Mouse (Mus musculus) ES-E14 (cell line): ENCODE measurements around the gene Dennd1a. TPM values are rescaled to one million over a fixed set of nuclear protein-coding genes. Genes with fewer than 3 reads are reported as not detected.

Experiments used
- DNase-seq: peaks from one replicate; pipeline ENCODE4 v3.0.0-alpha.2; 2013; ENCODE audit warnings: low read depth, low spot score
- H3K27ac ChIP-seq: 2 replicates; pipeline ENCODE4 v1.5.1; 2012; ENCODE audit warnings: low read depth, mild to moderate bottlenecking, low read length, moderate library complexity, mixed read lengths; ENCODE audit not compliant: poor library complexity, insufficient read depth, severe bottlenecking
- H3K36me3 ChIP-seq: 2 replicates; pipeline ENCODE4 v1.6.1; 2012; ENCODE audit warnings: mild to moderate bottlenecking, low read length, moderate library complexity, mixed read lengths; ENCODE audit not compliant: control insufficient read depth, poor library complexity, insufficient read depth, severe bottlenecking
- H3K4me1 ChIP-seq, 2 experiments: fragments of 150-350 bp in 1 of 2; sonication (generic) in 1 of 2; 2 replicates each; pipeline ENCODE4 v1.6.1; 2012; ENCODE audit warnings: low read length in 2 of 2, mild to moderate bottlenecking in 1 of 2, mixed read lengths in 1 of 2; ENCODE audit not compliant: control insufficient read depth in 2 of 2, insufficient read depth in 2 of 2, poor library complexity in 1 of 2
- H3K4me3 ChIP-seq, 2 experiments: fragments of 150-350 bp in 1 of 2; sonication (generic) in 1 of 2; 2 replicates each; pipeline ENCODE4 v1.5.1; 2012; ENCODE audit warnings: low read length in 2 of 2, low read depth in 1 of 2, mild to moderate bottlenecking in 1 of 2, mixed read lengths in 1 of 2; ENCODE audit not compliant: insufficient read depth in 1 of 2, poor library complexity in 1 of 2, severe bottlenecking in 1 of 2
- H3K9ac ChIP-seq: 2 replicates; pipeline ENCODE4 v1.6.1; 2012; ENCODE audit warnings: low read depth, mild to moderate bottlenecking, low read length, mixed read lengths; ENCODE audit not compliant: poor library complexity, insufficient read depth, severe bottlenecking
- H3K9me3 ChIP-seq: fragments of 150-350 bp; sonication (generic); 2 replicates; pipeline ENCODE4 v1.6.1; 2012; ENCODE audit warnings: low read depth, mild to moderate bottlenecking, low read length; ENCODE audit not compliant: control insufficient read depth, insufficient read depth
- CHD2 ChIP-seq: IDR thresholded peaks from 2 replicates; pipeline ENCODE4 v1.6.1; 2014; ENCODE audit warnings: mild to moderate bottlenecking, low read depth, low read length, inconsistent platforms
- HCFC1 ChIP-seq: IDR thresholded peaks from 2 replicates; pipeline ENCODE4 v1.6.1; 2012; ENCODE audit warnings: low read length, inconsistent platforms, borderline replicate concordance; ENCODE audit not compliant: insufficient read depth
- MAFK ChIP-seq: IDR thresholded peaks from 2 replicates; pipeline ENCODE4 v1.6.1; 2014; ENCODE audit warnings: mild to moderate bottlenecking, low read depth, low read length, inconsistent platforms; ENCODE audit not compliant: insufficient read depth
- ZC3H11A ChIP-seq: IDR thresholded peaks from 2 replicates; pipeline ENCODE4 v1.6.1; 2012; ENCODE audit warnings: low read depth, mild to moderate bottlenecking, inconsistent platforms, low read length, borderline replicate concordance
- ZNF384 ChIP-seq: IDR thresholded peaks from 2 replicates; pipeline ENCODE4 v1.6.1; 2012; ENCODE audit warnings: low read depth, low read length, inconsistent platforms
- in situ Hi-C, 2 experiments: fragments of 600-800 bp; cut with MboI; formaldehyde crosslinking; loops; one replicate each; pipeline ENCODE4 v1.15.1; 2025; ENCODE audit warnings: low sequenced_read_pairs in 2 of 2, inconsistent platforms in 1 of 2; ENCODE audit not compliant: unreplicated experiment in 2 of 2
- total RNA-seq: library from RNA; depleted of rRNA; stranded (reverse); fragments of 300-350 nt; gene quantifications from 2 replicates; pipeline ENCODE4 v1.2.3, GENCODE M21; 2012

Dennd1a gene
- total RNA-seq, 1 experiment, result 6.5 TPM

- Histone ChIP-seq H3K4me3 (no peak overlapping the region), H3K9me3 (no peaks in the 10 kb centered on the region), H3K27ac (no peak overlapping the region), H3K9ac (no peak overlapping the region), H3K4me1 (0 out of 4 replicates have a peak, but pooled peaks cover 0 to 2% of the 10 kb centered on the region in 2 experiments), H3K36me3 (no peaks in the 10 kb centered on the region)
- TF ChIP-seq ZNF384, result no peak
- TF ChIP-seq ZC3H11A, result no peak
- TF ChIP-seq MAFK, result no peak
- no peak for TF ChIP-seq HCFC1
- no peak for TF ChIP-seq CHD2
- in situ Hi-C loops, result no loop called here
- no peak for DNase-seq
Observed at GRCm38 (mm10) chr2:38211426-38211825, 75.8 kb downstream of the Dennd1a start.

- Histone ChIP-seq H3K9me3 (no peaks in the 10 kb centered on the region), H3K36me3 (no peaks in the 10 kb centered on the region), H3K4me1 (peaks cover 0 to 2% of the 10 kb centered on the region in 2 experiments; a peak in 1 of 4 replicates), H3K27ac (no peak overlapping the region), H3K4me3 (no peak overlapping the region), H3K9ac (no peak overlapping the region)
- TF ChIP-seq ZC3H11A (no peak), CHD2 (no peak), HCFC1 (no peak), ZNF384 (no peak), MAFK (no peak)
- in situ Hi-C loops, result no loop called here
- no peak for DNase-seq
Observed at GRCm38 (mm10) chr2:38207752-38208151, 79.4 kb downstream of the Dennd1a start.

GRCm38 (mm10) chr2:38205281-38205680 is 81.9 kb downstream of the Dennd1a start:
- Histone ChIP-seq H3K36me3 (no peaks in the 10 kb centered on the region), H3K4me1 (peaks cover 0 to 2% of the 10 kb centered on the region in 2 experiments; a peak in 1 of 4 replicates), H3K4me3 (no peak overlapping the region), H3K9me3 (no peaks in the 10 kb centered on the region), H3K9ac (no peak overlapping the region), H3K27ac (no peak overlapping the region)
- in situ Hi-C loops, result no loop called here
- TF ChIP-seq MAFK (no peak), ZC3H11A (no peak), HCFC1 (no peak), CHD2 (no peak), ZNF384 (no peak)
- DNase-seq, result no peak

GRCm38 (mm10) chr2:38204696-38205095 is 82.5 kb downstream of the Dennd1a start:
- in situ Hi-C loops, result no loop called here
- no peak overlapping the region for H3K27ac ChIP-seq
- no peak overlapping the region for H3K4me3 ChIP-seq
- H3K9me3 ChIP-seq, result no peaks in the 10 kb centered on the region
- H3K36me3 ChIP-seq, result no peaks in the 10 kb centered on the region
- DNase-seq, result no peak
- H3K4me1 ChIP-seq, result no peaks in the 10 kb centered on the region; a peak in 1 of 4 replicates
- no peak overlapping the region for H3K9ac ChIP-seq
- TF ChIP-seq ZC3H11A (no peak), CHD2 (no peak), HCFC1 (no peak)

GRCm38 (mm10) chr2:38198072-38198471 is 89.1 kb downstream of the Dennd1a start:
- TF ChIP-seq ZC3H11A (no peak), HCFC1 (no peak), MAFK (no peak), CHD2 (no peak), ZNF384 (no peak)
- in situ Hi-C loops, result no loop called here

More at GRCm38 (mm10) chr2:38198072-38198471, 89.1 kb downstream of the Dennd1a start:
- no peak overlapping the region for H3K27ac ChIP-seq
- H3K4me1 ChIP-seq, result peaks cover 0 to 5% of the 10 kb centered on the region in 2 experiments; a peak in 3 of 4 replicates
- H3K4me3 ChIP-seq, result no peak overlapping the region
- DNase-seq, result no peak
- no peaks in the 10 kb centered on the region for H3K9me3 ChIP-seq
- H3K9ac ChIP-seq, result no peak overlapping the region
- H3K36me3 ChIP-seq, result no peaks in the 10 kb centered on the region
